Mouse (Mus musculus) monocyte, adult 2 months (primary cell): Measurements from ENCODE around the gene Klhl36.
A peak's percentile ranks its signal among the peaks of the same experiment; 100 is the strongest.
"Not testable (repeated sequence)": the region's sequence is repeated elsewhere in the genome, so short reads cannot be mapped to it uniquely, and the experiment has no call there.

Experiments
- DNase-seq, 2 experiments: peaks; one replicate each; pipeline ENCODE4 v3.0.0; 2022; ENCODE audit warnings: low spot score in 2 of 2, low read depth in 1 of 2

Gene Klhl36

DNA sequence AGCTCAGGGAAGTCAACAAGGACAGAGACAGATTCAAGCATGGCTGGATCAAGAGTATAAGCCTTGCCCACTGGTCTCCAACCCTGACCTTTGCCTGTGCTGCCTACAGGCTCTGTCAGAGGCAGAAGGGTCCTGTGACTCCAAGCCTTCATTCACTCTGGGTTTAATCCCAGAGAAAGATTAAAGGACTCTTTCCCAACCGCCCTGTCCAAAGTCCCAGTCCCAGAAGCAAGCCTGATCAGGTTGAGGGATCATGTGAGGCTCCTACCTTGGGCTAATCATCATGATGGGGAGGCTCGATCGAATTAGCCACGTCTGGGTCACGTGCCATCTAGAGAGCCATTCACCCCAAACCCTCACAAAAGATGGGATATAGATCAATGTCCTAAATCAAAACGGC is 27.4 kb upstream of the Klhl36 start:
- DNase-seq = no peak

DNA sequence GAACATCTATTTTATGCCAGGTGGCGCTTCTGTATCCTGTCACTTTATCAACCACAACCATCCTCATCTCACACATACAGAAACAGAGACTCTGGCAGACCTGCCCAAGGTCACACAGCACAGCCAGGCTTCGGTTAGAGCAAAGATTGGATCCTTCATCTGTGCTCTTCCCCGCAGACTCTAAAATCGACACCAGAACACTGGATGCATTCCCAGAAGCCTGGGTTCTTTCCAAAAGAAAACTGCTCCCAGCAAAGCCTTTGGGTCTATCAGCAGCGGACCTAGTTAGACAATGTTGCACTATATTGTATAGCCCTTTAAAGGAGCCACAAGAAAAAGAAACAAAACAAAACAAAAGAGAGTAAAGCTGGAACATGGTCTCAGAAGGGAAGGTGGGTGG is 26.8 kb upstream of the Klhl36 start:
- DNase-seq = no peak

DNA sequence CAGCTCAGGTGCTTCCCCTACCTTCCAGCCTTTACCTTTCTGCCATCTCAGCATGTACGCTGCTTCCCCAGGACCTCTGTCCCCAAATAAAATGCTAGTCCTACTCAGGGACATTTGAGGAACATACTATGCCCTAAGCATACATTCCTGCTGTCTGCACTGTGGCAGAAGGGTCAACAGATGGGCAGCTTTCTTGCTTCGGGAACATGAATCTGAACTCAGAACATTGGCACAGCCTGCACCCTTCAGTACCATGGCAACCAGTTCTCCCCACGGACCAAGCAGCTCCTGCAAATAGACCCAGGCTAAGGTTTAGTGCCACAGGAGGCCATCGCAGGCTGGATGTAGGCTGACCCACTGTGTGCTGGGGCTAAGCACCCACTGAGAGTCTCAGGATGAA is 25.2 kb upstream of the Klhl36 start:
- DNase-seq = no peak

DNA sequence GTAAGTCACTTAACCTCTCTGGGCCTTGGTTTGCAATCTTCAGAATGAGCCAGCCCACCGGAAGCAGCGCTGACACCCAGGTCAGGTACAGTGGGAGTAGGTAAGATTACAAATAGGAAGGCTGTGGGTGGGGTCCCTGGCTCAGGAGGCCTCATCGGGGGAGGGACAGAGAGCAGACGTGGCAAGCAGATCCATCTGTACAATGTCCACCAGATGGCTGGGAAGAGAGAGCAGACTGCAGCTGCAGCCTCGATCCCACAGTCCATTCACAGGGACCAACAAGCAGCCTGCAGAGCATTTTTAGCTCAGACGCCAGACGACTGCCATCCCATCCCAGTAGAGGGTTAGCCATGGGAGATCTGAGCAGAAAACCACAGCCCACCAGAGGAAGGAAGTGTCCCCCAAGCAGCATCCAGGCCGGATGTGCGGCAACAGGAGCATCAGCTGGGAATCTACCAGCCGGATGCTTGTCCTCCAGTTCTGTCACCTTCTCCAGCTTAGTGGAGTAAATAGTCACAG is 24.5 kb upstream of the Klhl36 start:
- no peak for DNase-seq

DNA sequence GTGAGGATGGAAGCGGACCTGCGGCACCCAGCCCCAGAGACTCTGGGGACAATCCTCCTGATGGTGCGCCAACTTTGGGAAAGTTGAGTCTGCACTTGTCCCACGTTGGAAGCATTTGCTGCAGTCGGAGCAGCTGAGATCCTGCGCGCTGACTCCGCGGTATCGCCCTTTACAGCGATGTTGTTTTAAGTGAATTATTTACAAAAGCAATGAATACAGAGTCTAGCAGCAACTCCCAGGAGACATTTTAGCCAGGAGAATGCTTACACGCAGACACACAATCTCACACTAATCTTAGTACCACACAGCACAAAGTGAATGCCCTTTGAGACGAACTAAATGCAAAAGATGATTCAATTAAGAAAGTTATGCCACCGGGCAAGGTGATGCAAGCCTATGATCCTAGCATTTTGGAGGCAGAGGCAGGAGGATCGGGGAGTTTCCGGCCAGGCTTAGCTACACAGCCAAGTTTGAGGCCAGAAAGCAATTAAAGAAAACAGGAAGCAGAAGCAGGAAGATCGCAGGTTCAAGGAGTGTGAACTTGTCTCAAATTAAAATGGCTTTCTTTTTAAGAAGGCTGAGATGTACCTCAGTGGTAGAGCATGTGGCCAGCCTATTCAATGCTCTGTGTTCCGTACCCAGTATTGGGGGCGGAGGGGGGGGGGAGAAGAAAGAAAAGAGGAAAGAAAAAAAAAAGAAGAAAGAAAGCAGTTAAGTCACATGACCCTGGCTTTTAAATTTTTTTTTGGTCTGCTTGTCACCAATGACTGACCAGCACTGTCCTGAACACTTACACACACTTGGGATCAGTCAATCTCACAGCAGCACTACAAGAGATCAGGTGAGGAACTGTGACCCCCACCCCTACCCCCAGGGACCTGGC is 23.7 kb upstream of the Klhl36 start:
- DNase-seq = peak; percentile 38 to 55

DNA sequence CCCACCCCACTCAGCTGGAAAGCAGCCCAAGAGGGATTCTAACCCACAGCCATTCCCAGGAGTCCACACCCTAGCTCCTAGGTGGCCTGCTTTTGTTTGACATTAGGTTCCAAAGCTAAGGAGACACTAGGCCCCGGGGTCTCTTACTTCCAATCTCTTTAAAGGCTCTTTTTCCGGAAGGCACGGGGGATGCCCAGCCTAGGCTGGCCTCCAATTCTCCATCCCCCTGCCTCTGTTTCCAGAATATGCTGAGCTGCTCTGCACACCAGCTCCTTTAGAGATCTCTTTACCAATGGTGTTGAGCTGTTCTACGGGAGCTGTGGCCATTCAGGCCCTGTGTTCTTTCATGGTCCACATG is 23.1 kb upstream of the Klhl36 start:
- no peak for DNase-seq

DNA sequence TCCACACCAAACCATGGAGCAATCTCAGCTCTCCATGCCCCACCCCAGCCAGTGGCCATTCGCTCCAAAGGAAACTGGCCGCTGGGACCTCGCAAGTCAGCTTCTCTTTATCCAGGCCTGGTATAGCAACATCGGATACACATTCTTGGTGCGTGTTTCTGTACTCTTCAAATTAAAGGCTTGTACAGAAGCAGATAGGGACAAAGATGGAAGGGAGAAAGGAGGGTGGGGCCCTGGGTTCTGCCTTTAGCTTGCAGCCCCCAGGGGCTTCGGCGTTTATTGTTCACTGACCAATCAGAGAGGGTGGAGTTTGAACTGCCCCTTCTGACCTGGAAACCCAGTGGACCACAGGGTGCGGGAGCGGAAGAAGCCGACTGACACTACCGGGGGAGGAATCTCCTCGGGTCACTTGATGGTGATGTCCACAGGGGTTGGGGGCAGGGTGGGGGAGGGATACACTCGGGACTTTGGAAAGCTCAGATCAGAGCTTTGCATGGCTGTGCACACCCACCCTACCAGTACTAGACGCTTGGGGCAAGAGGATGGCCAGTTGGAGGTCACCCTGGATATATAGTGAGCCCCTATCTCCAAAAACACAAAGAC is 22.5 kb upstream of the Klhl36 start:
- no peak for DNase-seq

DNA sequence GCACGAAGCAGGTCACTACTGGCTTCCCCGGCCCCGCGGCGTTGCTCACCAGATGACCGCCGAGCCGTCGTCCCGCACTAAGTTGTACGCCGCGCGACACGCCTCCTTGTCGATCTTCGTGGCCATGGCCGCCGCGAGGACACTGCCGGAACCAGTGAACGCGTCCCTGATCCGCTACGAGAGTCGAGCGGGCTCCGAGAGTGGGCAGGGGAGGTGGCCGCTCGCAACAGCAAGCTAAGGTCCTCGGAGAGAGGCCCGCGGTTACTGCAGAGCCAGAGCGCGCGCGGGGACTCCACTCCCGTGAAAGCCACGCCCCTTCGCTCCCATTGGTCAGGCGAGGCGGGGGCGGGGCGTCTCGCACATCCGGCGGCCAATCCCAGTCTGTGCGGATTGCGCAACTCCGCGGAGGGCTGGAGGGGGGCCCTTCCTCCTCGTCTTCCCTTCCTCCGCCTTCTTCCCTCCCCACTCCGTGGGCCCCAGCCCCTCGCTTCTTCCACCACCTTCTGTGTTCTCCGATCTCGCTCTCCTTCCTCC is 21.7 kb upstream of the Klhl36 start, which contains the start of gene Cotl1:
Gene Cotl1 (minus strand): TSS at position 270 of the 534 bp plus-strand sequence.
- DNase-seq = peak; percentile 81 to 93

DNA sequence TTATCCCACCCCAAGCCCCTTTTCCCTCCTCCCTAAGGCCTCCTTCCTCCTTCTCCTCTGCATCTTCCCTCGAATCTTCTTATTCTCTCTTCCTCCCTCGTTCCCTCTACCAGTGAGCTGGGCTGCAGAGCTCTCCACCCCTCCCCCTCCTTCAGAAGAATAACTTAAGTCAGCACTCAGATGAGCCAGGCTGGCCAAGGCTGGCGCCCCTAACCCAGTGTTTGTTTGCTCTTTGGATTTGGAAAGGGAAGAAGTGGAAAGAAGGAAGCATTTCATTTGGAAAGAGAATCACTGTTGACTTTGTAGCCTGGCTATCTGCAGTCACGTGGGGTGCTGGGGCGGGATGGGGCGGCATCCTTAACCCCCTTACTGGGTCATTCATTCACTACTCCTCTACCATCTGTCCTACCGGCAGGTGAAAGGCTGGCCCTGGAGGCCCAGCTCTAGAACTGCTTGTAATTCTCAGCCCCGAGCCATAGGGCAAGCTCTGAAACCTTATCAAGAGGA is 21.1 kb upstream of the Klhl36 start:
- DNase-seq = no peak

DNA sequence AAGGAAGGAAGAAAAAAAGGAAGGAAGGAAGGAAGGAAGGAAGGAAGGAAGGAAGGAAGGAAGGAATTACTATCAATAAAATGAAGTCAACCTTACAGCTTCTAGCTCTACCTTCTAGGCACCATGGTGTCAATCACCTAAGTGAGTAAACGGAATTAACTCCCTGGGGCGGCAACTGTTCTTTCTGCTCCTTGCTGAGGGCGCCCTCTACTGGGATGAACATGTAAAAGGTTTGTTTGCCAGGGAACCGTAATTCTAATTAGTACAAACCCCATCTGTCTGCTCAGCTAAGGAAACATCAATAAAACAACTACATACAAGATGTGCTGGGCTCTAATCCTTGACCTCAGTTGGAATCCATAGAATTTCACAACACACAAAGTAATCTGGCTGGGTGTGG is 18.6 kb upstream of the Klhl36 start:
- peak; percentile 50 to 61 for DNase-seq

DNA sequence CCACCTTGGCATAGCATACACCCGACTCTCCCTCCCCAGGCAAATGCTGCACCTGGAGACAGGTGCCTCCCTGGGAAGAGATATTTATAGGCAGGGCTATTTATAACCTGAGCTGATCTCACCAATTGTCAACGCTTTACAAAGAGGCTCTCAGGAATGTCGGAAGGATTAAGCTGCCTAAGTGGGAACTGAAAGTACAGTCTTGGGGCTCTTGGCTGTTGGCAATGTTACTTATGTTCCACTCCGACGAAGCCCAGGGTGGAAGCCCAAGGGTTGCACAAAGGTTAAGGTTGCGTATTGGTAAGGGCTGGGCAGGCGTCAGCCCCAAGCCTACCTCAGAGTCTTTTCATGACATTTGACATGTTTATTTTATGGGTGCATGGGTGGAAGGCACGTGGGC is 17.5 kb upstream of the Klhl36 start:
- DNase-seq = no peak

DNA sequence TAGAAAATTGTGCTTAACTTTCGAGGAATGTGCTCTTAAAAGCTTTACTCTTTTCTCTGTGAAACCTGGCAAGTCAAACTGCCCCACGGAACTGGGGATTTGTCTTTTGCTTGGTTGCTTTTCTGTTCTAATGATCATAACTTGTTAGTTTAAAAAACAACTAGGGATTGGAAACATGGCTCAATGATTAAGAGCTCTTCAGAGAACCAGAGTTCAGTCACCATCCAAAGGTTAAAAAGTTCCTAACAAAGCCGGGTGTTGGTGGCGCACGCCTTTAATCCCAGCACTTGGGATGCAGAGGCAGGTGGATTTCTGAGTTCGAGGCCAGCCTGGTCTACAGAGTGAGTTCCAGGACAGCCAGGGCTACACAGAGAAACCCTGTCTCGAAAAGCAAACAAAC is 16.3 kb upstream of the Klhl36 start:
- not testable (repeated sequence) for DNase-seq

DNA sequence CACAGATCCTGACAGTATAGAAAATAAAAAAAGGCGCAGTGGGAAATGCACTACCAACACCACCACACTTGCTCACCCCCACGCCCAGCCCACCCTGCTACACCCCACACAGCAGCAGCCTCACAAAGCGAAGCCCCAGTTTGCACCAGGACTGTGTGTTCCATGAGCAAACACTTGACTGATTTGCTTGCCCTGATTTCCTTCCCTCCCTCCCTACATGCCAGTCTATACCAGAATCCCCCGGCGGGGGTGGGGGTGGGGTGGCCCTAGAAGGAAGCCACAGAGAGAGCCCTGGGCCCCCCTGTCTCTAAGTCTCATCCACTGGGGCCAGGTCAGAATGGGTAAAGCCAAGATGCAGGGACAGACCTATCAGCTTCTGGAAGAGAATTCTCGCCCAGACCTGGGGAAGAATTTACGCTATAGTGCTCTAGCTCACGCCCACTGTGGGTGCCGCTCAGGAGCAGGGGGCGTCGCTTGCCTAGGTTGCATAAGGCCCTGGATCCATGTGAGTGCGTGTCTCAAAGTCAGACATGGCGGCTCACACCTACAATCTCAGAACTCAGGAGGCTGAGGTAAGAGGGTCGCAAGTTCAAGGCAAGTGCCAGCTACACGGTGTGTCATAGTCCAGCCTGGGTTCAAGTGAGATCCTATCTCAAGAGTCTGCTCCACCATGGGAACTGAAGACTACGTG is 14.7 kb upstream of the Klhl36 start:
- DNase-seq = no peak

DNA sequence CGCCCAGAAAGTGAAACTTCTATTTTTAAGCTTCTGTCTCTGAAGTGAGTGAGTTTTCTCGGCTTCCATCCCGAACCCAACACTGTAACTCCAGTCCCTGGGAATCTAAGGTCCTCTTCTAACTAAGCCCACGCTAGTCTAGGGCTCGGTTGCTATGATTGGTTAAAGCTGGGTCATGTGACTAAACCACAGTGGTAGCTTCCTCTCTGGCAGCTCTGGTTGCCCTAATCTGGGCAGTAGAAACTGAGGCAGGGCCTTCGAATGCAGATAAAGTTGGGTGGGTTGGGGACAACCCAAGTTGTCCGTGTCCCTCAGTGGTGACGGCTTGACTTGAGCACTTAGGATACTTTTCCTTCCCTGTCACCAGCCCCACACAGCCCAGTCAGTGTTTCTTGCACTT is 8.5 kb upstream of the Klhl36 start:
- DNase-seq = no peak

DNA sequence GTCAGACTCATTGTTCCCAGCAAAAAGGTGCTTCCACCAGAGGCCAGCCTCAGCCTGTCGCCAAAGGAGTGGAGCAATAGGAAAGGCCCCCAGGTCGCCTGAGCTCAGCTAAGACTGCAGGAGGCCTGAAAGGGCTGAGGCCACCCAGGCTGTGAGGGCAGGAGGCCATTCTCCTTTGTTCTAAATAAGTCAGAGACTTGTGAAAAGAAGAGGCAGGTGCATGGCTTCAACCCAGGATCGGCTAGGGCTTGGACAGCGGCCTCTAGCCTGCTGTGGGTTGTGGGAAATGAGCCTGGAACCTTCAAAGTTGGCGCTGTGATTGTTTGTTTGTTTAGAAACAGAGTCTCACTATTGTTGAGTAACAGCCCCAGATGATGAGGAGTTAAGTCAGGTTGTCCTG is 8.0 kb upstream of the Klhl36 start:
- DNase-seq = no peak

DNA sequence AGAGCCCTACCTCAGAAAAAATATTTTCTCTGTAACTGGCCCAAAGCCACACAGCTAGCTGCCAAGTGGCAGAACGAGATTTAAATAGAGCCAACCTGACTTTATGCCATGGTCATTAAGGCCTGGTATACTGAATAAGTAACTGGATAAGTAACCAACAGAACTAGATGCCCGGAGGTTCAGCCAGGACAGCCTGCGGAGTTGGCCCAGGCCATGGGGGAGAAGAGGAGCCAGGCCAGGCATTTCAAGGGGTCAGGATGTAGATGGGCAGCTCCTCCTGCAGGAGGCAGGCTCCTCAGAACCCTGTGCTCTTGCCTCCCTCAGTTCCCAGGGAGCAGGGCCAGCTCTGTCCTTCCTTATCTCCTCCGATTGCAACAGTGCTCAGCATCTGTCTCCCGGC is 6.4 kb upstream of the Klhl36 start:
- DNase-seq = no peak

DNA sequence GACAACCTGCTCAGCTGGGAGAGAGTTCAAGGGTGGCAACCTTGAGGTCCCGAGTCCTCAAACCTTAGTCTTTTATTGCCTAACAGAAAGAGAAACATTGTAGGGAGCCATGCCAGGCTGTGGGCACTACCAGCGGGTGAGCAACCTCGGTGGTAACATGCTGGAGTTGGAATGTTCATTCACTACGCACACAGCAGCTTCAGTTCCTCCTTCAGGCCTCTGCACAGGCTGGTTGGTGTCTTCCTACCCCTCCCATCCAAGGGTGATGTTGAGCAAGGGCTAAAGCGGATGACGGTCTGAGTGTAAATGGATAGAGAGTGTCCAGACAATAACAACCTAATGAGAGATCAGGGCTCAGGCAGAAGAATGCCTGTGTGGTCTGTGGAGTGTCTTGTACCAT is 4.3 kb upstream of the Klhl36 start:
- peak; percentile 57 to 60 for DNase-seq

DNA sequence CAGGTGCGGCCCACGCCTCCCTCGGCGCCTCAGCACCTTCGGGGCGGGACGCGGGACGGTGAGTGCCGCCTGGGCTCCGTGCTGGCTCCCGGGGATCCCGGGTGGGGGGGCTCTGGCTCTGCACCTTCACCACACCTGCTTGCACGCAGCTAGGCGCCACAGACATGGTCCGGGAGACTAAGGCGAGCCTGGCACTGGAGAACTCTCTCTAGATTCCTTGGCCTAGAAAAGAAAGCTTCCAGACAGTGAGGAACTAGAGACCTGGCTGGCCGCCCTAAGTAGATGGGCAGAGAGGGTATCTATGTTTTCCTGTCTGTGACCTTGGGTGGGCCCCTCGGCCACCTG is 296 bp downstream of the Klhl36 start:
- DNase-seq = no peak

DNA sequence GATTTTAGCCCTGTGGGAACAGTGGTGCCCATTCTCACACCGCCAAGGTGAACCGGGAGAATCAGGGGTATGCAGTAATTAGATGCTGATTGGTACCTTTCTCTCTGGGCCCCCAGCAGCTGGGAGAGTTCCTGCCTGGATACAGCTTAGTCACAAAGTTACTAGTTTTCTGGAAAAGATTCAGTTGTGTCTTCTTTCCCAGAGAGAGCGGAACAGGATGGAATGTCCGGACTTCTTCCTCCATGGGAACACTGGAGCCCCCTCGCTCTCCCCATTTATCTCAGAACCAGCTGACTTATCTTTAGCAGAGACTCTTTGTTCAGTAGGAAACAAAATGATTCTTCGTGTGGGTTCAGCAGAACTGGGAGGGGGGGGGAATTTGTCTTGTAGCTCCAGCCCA is 683 bp downstream of the Klhl36 start:
- no peak for DNase-seq

DNA sequence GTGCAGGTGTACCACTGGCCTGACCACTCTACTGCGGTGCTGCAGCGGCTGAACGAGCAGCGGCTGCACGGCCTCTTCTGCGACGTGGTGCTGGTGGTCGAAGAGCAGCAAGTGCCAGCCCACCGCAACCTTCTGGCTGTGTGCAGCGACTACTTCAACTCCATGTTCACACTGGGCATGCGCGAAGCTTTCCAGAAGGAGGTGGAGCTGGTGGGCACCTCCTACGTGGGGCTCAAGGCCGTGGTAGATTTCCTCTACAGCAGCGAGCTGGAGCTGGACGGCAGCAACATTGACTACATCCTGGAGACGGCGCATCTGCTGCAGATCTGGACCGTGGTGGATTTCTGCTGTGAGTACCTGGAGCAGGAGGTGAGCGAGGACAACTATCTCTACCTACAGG is 7.5 kb downstream of the Klhl36 start:
- no peak for DNase-seq

DNA sequence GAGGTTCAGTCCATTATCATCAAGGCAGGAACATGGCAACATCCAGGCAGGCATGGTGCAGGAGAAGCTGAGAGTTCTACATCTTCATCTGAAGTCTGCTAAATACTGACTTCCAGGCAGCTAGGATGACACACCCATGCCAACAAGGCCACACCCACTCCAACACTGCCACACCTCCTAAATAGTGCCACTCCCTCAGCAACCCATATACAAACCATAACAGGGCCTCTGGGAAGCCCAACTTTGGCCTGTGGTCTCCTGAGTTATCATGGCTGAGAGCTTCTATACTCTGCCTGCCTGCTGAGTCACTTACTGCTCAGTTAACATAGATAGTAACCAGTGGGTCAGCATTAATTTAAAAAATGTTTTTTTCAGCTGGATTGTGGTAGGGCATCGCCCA is 11.1 kb downstream of the Klhl36 start:
- no peak for DNase-seq

DNA sequence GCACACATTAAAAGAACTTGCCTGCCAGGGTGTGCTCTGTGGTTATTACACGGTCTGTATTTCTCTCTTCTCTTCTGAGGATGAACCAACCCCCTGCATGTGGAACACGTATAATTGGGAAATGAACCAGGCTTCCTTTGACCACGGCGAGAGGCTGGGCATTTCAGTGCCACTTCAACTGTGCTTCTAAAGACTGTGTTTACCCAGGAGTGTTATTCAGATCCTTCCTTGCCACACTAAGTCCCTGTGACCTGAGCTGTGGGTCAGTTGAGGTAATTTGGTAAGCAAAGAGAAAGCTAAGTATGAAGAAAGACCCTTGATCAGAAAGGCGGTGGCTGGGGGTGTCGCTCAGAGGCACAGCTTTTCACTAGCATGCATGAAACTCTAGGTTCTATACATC is 19.2 kb downstream of the Klhl36 start:
- no peak for DNase-seq
